Mouse (Mus musculus): ENCODE measurements around the gene Olfr157.

The Olfr157 gene

GRCm38 (mm10) chr4:43840101-43840500, at the start of gene Olfr157:
Olfr157 (minus strand) TSS chr4:43840201.
- no peak for ATAC-seq (ENCODE audit: low TSS enrichment)

GRCm38 (mm10) chr4:43884196-43884595, 44.2 kb upstream of the Olfr157 start:
- no peak for ATAC-seq (ENCODE audit: low TSS enrichment)

DNA sequence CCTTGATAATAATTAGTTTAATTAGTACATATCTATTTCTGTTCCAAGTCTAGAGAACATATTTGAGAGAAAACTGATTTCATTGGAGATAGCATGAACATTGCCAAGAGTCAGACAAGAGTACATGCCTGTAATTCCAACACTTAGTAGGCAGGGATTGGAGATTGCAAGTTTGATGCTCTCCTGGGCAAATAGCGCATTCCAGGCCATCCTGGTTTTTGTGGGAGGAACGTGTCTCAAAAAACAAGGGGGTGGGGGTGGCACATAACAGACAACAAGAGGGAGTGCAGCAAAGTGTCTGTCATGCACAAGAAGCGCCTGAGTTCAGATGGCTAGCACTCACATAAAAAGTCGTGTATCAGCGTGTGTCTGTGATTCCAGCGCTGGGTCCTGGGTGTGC, 39.6 kb upstream of the Olfr157 start:
- ATAC-seq (ENCODE audit: low TSS enrichment), result no peak

DNA sequence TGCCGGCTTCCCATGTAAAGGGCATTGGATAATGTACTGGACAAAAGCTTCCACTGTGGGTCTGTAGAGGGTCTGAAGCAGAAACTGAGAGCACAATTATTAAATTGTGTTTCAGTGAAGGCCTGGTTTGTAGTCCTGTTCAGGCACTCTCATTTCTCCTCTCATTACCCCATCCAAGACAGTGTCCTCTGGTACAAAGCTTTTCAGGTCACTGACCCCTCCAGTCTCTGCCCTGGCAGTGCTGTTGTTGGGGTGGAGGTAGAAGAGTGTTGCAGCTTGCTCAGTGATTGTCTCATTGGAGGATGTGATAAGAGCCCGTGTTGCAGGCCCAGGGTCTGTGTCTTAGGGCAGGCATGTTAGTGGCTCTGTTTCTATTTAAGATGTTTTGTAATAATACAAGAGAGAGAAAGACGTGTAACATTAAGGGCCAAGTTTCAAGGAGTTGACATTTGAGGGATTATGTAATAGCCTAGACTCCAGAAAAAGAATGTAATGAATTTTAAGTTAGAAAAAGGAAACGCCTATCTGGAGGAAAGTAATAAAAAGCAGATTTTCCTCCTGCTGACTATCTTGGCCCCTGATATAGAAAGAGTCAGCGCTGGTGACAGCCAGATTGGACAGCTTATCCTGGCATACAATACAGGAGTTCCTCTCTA, 38.2 kb upstream of the Olfr157 start:
- 0 out of 2 replicates have a peak, but pooled peaks have one; percentile 11 for ATAC-seq (ENCODE audit: low TSS enrichment)

DNA sequence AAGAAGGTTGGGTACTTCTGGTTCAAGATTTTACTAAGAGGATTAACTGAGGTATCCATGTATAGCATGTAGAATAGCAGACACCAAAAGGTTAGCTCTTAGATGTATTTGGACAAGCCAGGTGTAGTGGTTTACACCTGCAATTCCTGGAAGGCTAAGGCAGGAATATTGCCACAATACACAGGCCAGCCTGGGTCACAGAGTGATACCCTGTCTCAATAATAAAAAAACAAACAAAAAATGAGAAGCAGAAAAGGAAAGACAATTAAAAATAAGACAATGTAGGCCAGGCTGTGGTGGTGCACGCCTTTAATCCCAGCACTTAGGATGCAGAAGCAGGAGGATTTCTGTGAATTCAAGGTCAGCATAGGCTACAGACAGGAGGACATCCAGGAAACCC, 37.2 kb upstream of the Olfr157 start:
- no peak for ATAC-seq (ENCODE audit: low TSS enrichment)

- peak; percentile 30; the same call in 1 of the 2 replicates for ATAC-seq (ENCODE audit: low TSS enrichment)
Measured at GRCm38 (mm10) chr4:43875919-43876411, 36.0 kb upstream of the Olfr157 start.

DNA sequence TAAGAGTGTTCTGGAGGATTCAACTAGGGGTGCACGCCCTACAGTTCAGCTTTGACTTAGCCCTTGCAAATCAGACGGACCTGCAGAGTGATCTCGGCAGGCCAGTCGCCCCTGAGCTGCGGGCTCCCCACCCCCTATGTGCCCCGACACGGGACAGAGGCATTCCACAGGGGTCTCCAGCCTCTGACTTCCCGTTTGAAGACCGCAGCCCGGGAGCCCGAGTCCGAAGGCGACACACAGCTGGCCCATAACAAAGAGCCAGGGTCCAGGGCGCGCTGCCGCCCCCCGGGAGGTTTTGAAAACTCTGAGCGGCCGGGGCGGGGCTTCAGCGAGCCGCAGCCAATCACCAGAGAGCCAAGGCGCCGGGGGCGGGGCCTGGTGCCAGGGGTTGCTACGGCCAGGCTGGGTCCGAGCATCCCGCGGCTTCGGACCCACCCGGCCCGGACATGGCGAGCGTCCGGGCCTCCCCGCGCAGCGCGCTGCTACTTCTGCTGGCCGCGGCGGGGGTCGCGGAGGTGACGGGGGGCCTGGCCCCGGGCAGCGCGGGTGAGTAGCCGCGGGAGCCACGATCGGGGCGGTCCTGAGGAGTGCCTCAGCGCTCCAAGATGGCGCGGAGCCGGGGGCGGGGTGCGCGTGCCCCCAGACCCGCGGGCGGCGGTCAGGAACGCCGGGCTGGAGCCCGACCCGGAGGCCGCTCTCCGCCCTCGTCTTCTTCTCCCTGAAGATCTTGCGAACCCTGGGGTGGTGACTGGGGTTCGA, 35.3 kb upstream of the Olfr157 start, which contains the start of gene Reck:
TSS of gene Reck (plus strand) at position 371 of the 759 bp plus-strand sequence.
- ATAC-seq (ENCODE audit: low TSS enrichment), result peak; percentile 93

GRCm38 (mm10) chr4:43874501-43874900, 34.5 kb upstream of the Olfr157 start:
- ATAC-seq (ENCODE audit: low TSS enrichment), result peak; percentile 26; the same call in 1 of the 2 replicates

GRCm38 (mm10) chr4:43869821-43870220, 29.8 kb upstream of the Olfr157 start:
- no peak for ATAC-seq (ENCODE audit: low TSS enrichment)

DNA sequence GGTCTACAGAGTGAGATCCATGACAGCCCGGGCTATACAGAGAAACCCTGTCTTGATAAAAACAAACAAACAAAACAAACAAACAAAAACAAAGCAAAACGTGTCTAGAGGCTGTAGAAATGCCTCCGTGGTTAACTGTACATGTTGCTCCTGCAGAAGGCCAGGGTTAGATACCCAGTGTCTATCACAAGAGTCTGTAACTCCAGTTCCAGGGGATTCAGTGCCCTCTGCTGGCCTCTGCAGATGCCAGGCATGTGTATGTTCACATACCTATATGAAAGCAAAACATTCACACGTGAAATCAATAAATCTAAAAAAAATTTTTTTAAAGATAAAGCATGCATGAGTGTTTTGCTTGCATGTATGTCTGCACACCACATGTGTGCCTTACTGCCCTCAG, 23.3 kb upstream of the Olfr157 start:
- no peak for ATAC-seq (ENCODE audit: low TSS enrichment)

DNA sequence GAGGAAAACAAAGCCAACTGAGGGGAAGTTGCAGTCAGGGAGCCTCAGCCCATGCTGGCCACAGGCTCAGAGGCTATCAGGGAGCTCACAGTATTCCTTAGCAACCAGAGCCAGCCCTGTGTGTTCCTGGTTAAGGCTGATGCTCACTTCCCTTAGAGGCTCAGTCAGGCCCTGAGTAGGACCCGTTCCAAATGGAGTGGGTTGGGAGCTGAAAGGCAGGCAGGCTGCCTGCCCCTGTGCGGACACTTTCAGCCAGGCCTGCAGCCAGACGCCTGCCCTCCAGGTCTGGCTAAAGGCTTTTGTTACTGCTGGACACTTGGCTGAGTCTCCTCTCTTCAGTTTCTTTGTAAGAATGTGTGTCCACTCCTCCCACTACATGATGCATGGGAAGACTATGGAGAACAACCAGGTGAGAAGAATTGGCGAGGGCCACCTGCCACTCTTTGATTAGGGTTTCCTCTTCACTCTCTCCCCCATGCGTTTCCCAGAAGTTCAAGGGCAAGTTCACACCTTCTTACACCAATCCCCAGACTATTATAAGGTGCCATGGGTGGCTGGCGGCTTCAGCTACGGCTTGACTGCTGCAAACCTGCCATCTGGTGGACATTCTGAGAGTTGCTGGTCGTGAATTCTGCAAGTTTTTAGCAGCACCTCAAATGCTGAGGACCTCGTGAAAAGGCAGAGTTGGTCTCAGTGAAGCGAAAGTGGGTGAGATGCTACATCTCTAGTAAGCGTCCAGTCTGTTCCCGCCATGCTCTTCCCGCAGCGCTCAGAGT, 20.9 kb upstream of the Olfr157 start:
- ATAC-seq (ENCODE audit: low TSS enrichment), result peak; percentile 52; the same call in 1 of the 2 replicates

DNA sequence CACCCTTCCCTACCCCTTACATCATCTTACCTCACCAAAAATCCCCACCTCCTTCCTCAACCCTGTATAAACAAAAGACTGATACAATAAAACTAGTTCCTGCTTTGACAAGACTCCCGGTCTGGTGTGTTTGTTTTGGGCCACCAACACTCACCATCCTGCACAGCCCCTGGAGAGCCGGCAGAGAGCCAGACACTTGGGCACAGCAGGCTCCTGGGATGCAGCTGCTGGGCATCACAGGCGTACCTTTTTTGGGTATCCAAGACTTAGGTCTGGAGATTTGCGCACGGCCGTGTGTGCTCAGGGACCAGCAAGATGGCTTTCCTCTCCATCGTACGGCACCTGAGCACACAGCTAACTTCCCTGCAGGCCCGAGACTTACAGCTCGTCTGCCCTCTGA, 19.9 kb upstream of the Olfr157 start:
- no peak for ATAC-seq (ENCODE audit: low TSS enrichment)

GRCm38 (mm10) chr4:43854101-43854500, 14.1 kb upstream of the Olfr157 start:
- ATAC-seq (ENCODE audit: low TSS enrichment), result no peak

GRCm38 (mm10) chr4:43851265-43851664, 11.3 kb upstream of the Olfr157 start, which contains the start of gene Olfr155:
Olfr155 (plus strand) TSS chr4:43851565.
- ATAC-seq (ENCODE audit: low TSS enrichment), result no peak

GRCm38 (mm10) chr4:43838326-43838725, 1.7 kb downstream of the Olfr157 start:
- no peak for ATAC-seq (ENCODE audit: low TSS enrichment)

- no peak for ATAC-seq (ENCODE audit: low TSS enrichment)
Measured at GRCm38 (mm10) chr4:43834749-43835148, 5.3 kb downstream of the Olfr157 start.

- ATAC-seq (ENCODE audit: low TSS enrichment), result no peak
Measured at GRCm38 (mm10) chr4:43833752-43834151, 6.2 kb downstream of the Olfr157 start.

DNA sequence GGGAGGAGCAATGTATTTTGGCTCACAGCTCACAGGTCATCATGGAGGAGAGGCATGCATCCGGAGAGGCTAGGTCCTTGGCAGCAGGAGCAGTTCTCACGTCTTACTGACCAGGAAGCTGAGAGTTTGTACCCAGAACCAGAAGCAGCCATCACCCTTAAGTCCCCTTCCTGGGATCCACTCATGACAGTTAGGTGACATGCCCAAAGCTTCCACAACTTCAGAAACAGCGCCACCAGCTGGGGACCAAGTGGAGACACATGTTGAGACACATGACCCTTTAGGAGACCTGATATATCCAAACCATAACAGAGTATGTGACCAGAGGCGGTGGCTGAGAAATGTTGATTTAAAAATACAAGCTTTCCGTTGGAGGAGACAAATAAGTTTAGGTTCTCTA, 8.0 kb downstream of the Olfr157 start:
- no peak for ATAC-seq (ENCODE audit: low TSS enrichment)

DNA sequence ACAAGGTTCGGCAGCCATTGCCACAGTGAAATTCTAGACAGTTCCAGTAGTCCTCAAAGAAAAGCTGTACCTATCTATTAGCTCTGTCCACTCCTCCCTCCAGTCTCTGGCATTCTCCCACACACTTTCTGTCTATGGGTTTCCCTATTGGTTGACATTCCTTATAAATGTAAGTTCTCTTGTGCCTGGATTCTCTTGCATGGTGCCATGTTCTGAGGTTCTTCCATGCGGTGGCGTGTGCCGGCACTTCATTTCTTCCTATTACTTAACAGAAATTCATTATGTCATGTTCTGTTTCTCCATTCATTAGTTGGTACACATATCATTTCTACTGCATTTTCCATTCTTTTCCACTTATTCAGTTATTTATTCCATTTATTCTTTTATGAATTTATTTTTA, 11.2 kb downstream of the Olfr157 start:
- ATAC-seq (ENCODE audit: low TSS enrichment), result no peak

- ATAC-seq (ENCODE audit: low TSS enrichment), result no peak
Measured at GRCm38 (mm10) chr4:43823845-43824337, 16.1 kb downstream of the Olfr157 start, which contains the start of gene Olfr156. Olfr156 (minus strand) TSS chr4:43823895.

DNA sequence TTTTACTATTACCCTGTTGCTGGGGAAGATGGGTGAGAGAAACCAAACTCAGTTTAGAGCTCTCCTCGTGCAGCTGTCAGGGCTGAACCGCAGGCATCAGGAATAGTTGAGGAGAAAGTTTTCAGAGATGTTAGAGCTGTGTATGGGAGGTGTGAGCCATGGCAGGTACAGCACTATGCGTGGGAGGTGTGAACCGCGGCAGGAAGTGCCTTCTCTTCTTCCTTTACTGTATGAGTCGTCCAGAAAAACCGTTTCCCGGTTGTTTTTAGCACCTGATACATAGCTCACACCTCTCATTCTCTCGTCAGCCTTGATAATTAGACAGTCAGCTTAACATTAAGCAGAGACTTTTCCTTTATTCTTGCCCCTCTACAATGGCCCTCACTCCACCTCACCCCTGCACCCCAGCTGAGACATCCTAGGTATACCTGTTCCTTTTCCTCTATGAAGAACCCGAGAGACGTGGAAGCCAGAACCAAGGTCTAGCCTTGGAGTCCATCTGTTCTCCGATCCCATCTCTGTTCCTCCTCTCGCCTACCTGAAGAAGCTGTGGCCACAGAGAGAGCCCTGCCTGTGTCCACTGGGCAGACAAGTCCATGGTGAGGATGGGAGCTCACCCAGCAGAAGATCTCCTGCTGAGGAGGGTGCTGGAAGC, 17.0 kb downstream of the Olfr157 start:
- ATAC-seq (ENCODE audit: low TSS enrichment), result no peak
